Comparison of ENCODE assay signal across 8 mouse cellular contexts in genomic region chr2:132689569-132690231, GRCm38 (mm10). TPM values are rescaled to one million over a fixed set of nuclear protein-coding genes. Genes with fewer than 3 reads are reported as not detected.
DNase-seq lines count a peak whose midpoint lies in the region; ATAC-seq and TF ChIP-seq lines count a peak whose summit lies in the region.

No protein-coding gene starts in this region.

- peaks cover 3% of the 10 kb centered on the region for H3K4me1 ChIP-seq in forebrain, embryonic 14.5 days (ENCODE audit: control insufficient read depth, insufficient read depth, low read length)
- H3K4me1 ChIP-seq in forebrain, embryonic 12.5 days, result 0 out of 2 replicates have a peak, but pooled peaks cover 6% of the 10 kb centered on the region
- H3K4me1 ChIP-seq in G1E (ENCODE audit: insufficient read depth, low read depth, low read length), result peaks cover 85% of the 10 kb centered on the region
- peaks cover 9% of the 10 kb centered on the region for H3K4me1 ChIP-seq in cortical plate, adult 2 months (ENCODE audit: control insufficient read depth, insufficient read depth, low read length)
- H3K4me1 ChIP-seq in liver, embryonic 14.5 days (replicated peaks; ENCODE audit: control insufficient read depth in 2 of 2, insufficient read depth in 2 of 2, low read length in 1 of 2), result peaks cover 68 to 69% of the 10 kb centered on the region in 2 experiments
- H3K4me1 ChIP-seq in midbrain, embryonic 14.5 days (ENCODE audit: control insufficient read depth, insufficient read depth, low read length), result 0 out of 2 replicates have a peak, but pooled peaks cover 7% of the 10 kb centered on the region

- H3K27me3 ChIP-seq in forebrain, embryonic 14.5 days (replicated peaks; ENCODE audit: control insufficient read depth, insufficient read depth, low read length), result no peaks in the 10 kb centered on the region
- H3K27me3 ChIP-seq in forebrain, embryonic 12.5 days, result no peaks in the 10 kb centered on the region
- H3K27me3 ChIP-seq in G1E (ENCODE audit: insufficient read depth, low read length), result no peaks in the 10 kb centered on the region
- no peaks in the 10 kb centered on the region for H3K27me3 ChIP-seq in liver, embryonic 14.5 days (ENCODE audit: control insufficient read depth, insufficient read depth, low read length)
- no peaks in the 10 kb centered on the region for H3K27me3 ChIP-seq in midbrain, embryonic 14.5 days (ENCODE audit: control insufficient read depth, insufficient read depth, low read length)

- no peak for ATAC-seq in forebrain, embryonic 14.5 days
- no peak for ATAC-seq in forebrain, embryonic 12.5 days (ENCODE audit: low FRiP score)
- ATAC-seq in G1E (ENCODE audit: extremely low read depth, insufficient number of reproducible peaks, low FRiP score, poor library complexity, severe bottlenecking), result peak; percentile 61
- peak; percentile 67 for ATAC-seq in liver, embryonic 14.5 days (ENCODE audit: insufficient read depth)
- ATAC-seq in midbrain, embryonic 14.5 days (ENCODE audit: low FRiP score, low TSS enrichment), result no peak

- H3K9ac ChIP-seq in forebrain, embryonic 14.5 days (ENCODE audit: low read length), result no peak overlapping the region; the same call in 1 of the 2 replicates
- no peak overlapping the region for H3K9ac ChIP-seq in forebrain, embryonic 12.5 days
- H3K9ac ChIP-seq in liver, embryonic 14.5 days (replicated peaks), result peak overlapping the region; percentile 23; the same call in 1 of the 2 replicates
- H3K9ac ChIP-seq in midbrain, embryonic 14.5 days (replicated peaks; ENCODE audit: low read length), result no peak overlapping the region

- 0 out of 2 replicates have a peak, but pooled peaks have one; percentile 18 for TF ChIP-seq POLR2A in cortical plate, adult 2 months (IDR thresholded peaks at IDR 0.05; ENCODE audit: extremely low read depth, insufficient read depth, low read length)

- TF ChIP-seq CTCF in G1E (IDR thresholded peaks at IDR 0.05; ENCODE audit: low read depth, low read length), result no peak
- no peak for TF ChIP-seq CTCF in cortical plate, adult 2 months (IDR thresholded peaks at IDR 0.05; ENCODE audit: extremely low read depth, insufficient read depth, low read length)
- TF ChIP-seq CTCF in liver, embryonic 14.5 days (IDR thresholded peaks at IDR 0.05; ENCODE audit: low read depth), result no peak

- peak; percentile 41 for DNase-seq in forebrain, embryonic 14.5 days (ENCODE audit: low spot score)
- no peak for DNase-seq in G1E (ENCODE audit: low spot score)
- peak; percentile 60 to 72 for DNase-seq in heart, postnatal 10 days
- DNase-seq in liver, embryonic 14.5 days (ENCODE audit: low read depth in 3 of 3, low spot score in 3 of 3), result peak; percentile 52 to 66 (median 52)
- peak; percentile 43 for DNase-seq in yolk sac, embryonic 10.5 days (ENCODE audit: low spot score)
- no peak for DNase-seq in midbrain, embryonic 14.5 days

- H3K4me3 ChIP-seq in forebrain, embryonic 14.5 days (ENCODE audit: low read depth, low read length), result no peak overlapping the region
- no peak overlapping the region for H3K4me3 ChIP-seq in forebrain, embryonic 12.5 days (replicated peaks)
- peak overlapping the region; percentile 44; the same call in 1 of the 2 replicates for H3K4me3 ChIP-seq in G1E (ENCODE audit: low read depth, low read length)
- no peak overlapping the region for H3K4me3 ChIP-seq in cortical plate, adult 2 months (ENCODE audit: insufficient read depth, low read length)
- H3K4me3 ChIP-seq in liver, embryonic 14.5 days (ENCODE audit: insufficient read depth in 1 of 2, low read depth in 2 of 2, low read length in 2 of 2), result no peak overlapping the region
- H3K4me3 ChIP-seq in midbrain, embryonic 14.5 days (replicated peaks; ENCODE audit: low read depth, low read length), result no peak overlapping the region

- WGBS in forebrain, embryonic 14.5 days, result 65% methylated on average over 15 of the region's 15 CpGs
- WGBS in forebrain, embryonic 12.5 days, result 69% methylated on average over 15 of the region's 15 CpGs
- WGBS in liver, embryonic 14.5 days (ENCODE audit: insufficient replicate concordance), result 33% methylated on average over 15 of the region's 15 CpGs
- WGBS in midbrain, embryonic 14.5 days, result 67% methylated on average over 15 of the region's 15 CpGs

- no peak overlapping the region for H3K4me2 ChIP-seq in forebrain, embryonic 14.5 days (ENCODE audit: low read length)
- H3K4me2 ChIP-seq in forebrain, embryonic 12.5 days, result no peak overlapping the region
- peak overlapping the region; percentile 39 for H3K4me2 ChIP-seq in liver, embryonic 14.5 days (ENCODE audit: low read depth)
- no peak overlapping the region for H3K4me2 ChIP-seq in midbrain, embryonic 14.5 days (ENCODE audit: low read length)

- peak; percentile 69 for TF ChIP-seq EP300 in liver, embryonic 14.5 days (IDR thresholded peaks at IDR 0.05; ENCODE audit: low read depth)

- H3K27ac ChIP-seq in forebrain, embryonic 14.5 days (ENCODE audit: low read depth, low read length), result no peak overlapping the region
- no peak overlapping the region for H3K27ac ChIP-seq in forebrain, embryonic 12.5 days
- peak overlapping the region; percentile 45 for H3K27ac ChIP-seq in cortical plate, adult 2 months (ENCODE audit: insufficient read depth, low read length)
- peak overlapping the region; percentile 72 for H3K27ac ChIP-seq in liver, embryonic 14.5 days
- no peak overlapping the region for H3K27ac ChIP-seq in midbrain, embryonic 14.5 days (replicated peaks; ENCODE audit: low read depth, low read length)

- H3K9me3 ChIP-seq in forebrain, embryonic 14.5 days (replicated peaks; ENCODE audit: control insufficient read depth, low read length), result no peaks in the 10 kb centered on the region
- H3K9me3 ChIP-seq in forebrain, embryonic 12.5 days, result no peaks in the 10 kb centered on the region
- no peaks in the 10 kb centered on the region for H3K9me3 ChIP-seq in G1E (replicated peaks)
- no peaks in the 10 kb centered on the region for H3K9me3 ChIP-seq in liver, embryonic 14.5 days (ENCODE audit: control insufficient read depth, low read length)
- no peaks in the 10 kb centered on the region for H3K9me3 ChIP-seq in midbrain, embryonic 14.5 days (ENCODE audit: control insufficient read depth, low read length)

- H3K36me3 ChIP-seq in forebrain, embryonic 14.5 days (ENCODE audit: control insufficient read depth, insufficient read depth, low read length), result 0 out of 2 replicates have a peak, but pooled peaks cover 2% of the 10 kb centered on the region
- no peaks in the 10 kb centered on the region; the same call in 1 of the 2 replicates for H3K36me3 ChIP-seq in forebrain, embryonic 12.5 days (replicated peaks)
- peaks cover 26% of the 10 kb centered on the region for H3K36me3 ChIP-seq in G1E (replicated peaks)
- no peaks in the 10 kb centered on the region for H3K36me3 ChIP-seq in liver, embryonic 14.5 days (replicated peaks; ENCODE audit: control insufficient read depth, insufficient read depth, low read depth)
- H3K36me3 ChIP-seq in midbrain, embryonic 14.5 days (ENCODE audit: control insufficient read depth, insufficient read depth, low read length), result no peaks in the 10 kb centered on the region

- intact Hi-C loops in heart, postnatal 10 days (cut with DNase I), result loop anchor here (1.0 to 5.0 kb wide), 2 partner anchors 47 to 114 kb away; no protein-coding TSS in a partner anchor

RNA-seq across cellular contexts. Expression of gene Shld1, which starts 3.0 kb away (rescaled TPM):
- 25.8 and 30.8 TPM in 2 replicates for polyA plus RNA-seq in forebrain, embryonic 14.5 days (2014; fragmentation: Nextera tagmentation; extraction: Ambion mirVana)
- polyA plus RNA-seq in forebrain, embryonic 12.5 days (2016; fragmentation: Nextera tagmentation; extraction: Ambion mirVana), result 17.3 and 19.7 TPM in 2 replicates
- total RNA-seq in G1E (2014; fragmentation: Nextera tagmentation) (4.9 and 5.2 TPM in 2 replicates), G1E (2017) (15.0 and 19.6 TPM in 2 replicates)
- 1.2 and 2.7 TPM in 2 replicates for polyA plus RNA-seq in G1E (2012)
- 21.7 and 23.4 TPM in 2 replicates for polyA plus RNA-seq in cortical plate, adult 2 months (2012; rRNA removed)
- 10 to 100 TPM in 1 of 2 experiments, 1 to 10 TPM in 1; 8.7 to 18.3 TPM for total RNA-seq in heart, postnatal 10 days (2021)
- polyA plus RNA-seq in liver, embryonic 14.5 days (2012; rRNA removed), result 6.3 and 7.1 TPM in 2 replicates
- polyA plus RNA-seq in liver, embryonic 14.5 days (2014; fragmentation: Nextera tagmentation; extraction: Ambion mirVana), result 10.1 and 12.3 TPM in 2 replicates
- 23.3 and 26.2 TPM in 2 replicates for polyA plus RNA-seq in midbrain, embryonic 14.5 days (2014; fragmentation: Nextera tagmentation; extraction: Ambion mirVana)

Comparison
In these comparisons a context has a peak if more than half of its experiments do, and no peak if none do; other contexts are left out.
1. ATAC-seq: peak in G1E (single experiment) and liver, embryonic 14.5 days (single experiment); none in forebrain, embryonic 14.5 days (single experiment), forebrain, embryonic 12.5 days (single experiment) and midbrain, embryonic 14.5 days (single experiment).
2. DNase-seq: peak in forebrain, embryonic 14.5 days (single experiment), heart, postnatal 10 days (2 of 2), liver, embryonic 14.5 days (3 of 3) and yolk sac, embryonic 10.5 days (single experiment); none in G1E (single experiment) and midbrain, embryonic 14.5 days (single experiment).
3. H3K27ac ChIP-seq: peak in cortical plate, adult 2 months (single experiment) and liver, embryonic 14.5 days (single experiment); none in forebrain, embryonic 14.5 days (single experiment), forebrain, embryonic 12.5 days (single experiment) and midbrain, embryonic 14.5 days (single experiment).